Mouse (Mus musculus): ENCODE measurements around the gene AU040320. TPM values are rescaled to one million over a fixed set of nuclear protein-coding genes. Genes with fewer than 3 reads are reported as not detected.

AU040320 gene
- polyA plus RNA-seq, 1 experiment from 2014 or later = 20.2 TPM

DNA sequence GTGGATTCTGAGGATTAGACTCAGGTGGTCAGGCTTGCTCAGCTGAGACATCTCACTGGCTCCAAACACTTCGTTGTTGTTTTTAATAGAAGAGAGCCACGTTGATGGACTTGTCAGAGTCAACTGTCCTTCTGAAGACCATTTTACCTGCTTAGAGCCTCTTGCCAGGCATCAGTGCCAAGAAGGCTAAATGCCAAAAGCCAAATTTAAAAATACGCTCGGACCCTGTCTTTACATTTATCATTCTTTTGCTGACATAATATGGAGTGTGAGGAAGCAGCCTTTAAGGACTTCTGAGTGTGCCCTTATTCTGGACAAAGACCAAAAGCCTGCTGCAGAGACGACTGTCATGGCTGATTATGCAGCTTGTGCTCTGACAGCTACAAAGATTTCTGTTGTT lies 5.0 kb downstream of the AU040320 start:
- no peaks in the 10 kb centered on the region; the same call in 1 of the 2 replicates for H3K4me1 ChIP-seq (replicated peaks; ENCODE audit: control insufficient read depth, insufficient read depth)
- no peaks in the 10 kb centered on the region for H3K27me3 ChIP-seq (ENCODE audit: control insufficient read depth, insufficient read depth, low read length)
- H3K27ac ChIP-seq (replicated peaks) = no peak overlapping the region
- H3K4me3 ChIP-seq (ENCODE audit: low read depth, low read length) = no peak overlapping the region
- TF ChIP-seq EP300 (optimal IDR thresholded peaks at IDR 0.05) = no peak
- TF ChIP-seq CTCF (IDR thresholded peaks at IDR 0.05; ENCODE audit: low read depth) = no peak
- H3K36me3 ChIP-seq (ENCODE audit: control insufficient read depth, insufficient read depth, low read length) = peaks cover 4% of the 10 kb centered on the region; the same call in 1 of the 2 replicates
- no peaks in the 10 kb centered on the region for H3K9me3 ChIP-seq (ENCODE audit: control insufficient read depth, low read length)
- no peak overlapping the region for H3K9ac ChIP-seq (ENCODE audit: low read length)
- no peak for DNase-seq (ENCODE audit: low spot score)
- ATAC-seq (ENCODE audit: low FRiP score, low TSS enrichment) = no peak
- H3K4me2 ChIP-seq (replicated peaks; ENCODE audit: low read depth) = no peak overlapping the region
- WGBS = 82% methylated on average over 5 of the region's 5 CpGs

DNA sequence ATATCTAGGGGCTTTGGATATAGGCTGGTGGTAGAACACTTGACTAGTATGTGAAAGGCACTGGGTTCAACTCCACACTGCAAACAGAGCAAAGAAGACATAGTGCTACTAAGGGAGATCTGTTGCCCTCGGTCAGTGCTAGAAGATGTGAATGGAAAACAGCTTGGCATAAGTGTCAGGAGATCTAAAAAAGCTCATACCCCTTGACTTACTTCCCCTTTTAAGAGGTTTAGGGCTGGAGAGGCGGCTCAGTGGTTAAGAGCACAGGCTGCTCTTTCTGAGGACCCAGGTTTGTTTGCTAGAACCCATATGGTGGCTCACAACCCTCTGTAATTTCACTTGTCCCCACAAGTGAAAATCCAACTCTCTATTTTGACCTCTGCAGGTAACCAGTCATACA lies 6.1 kb downstream of the AU040320 start:
- WGBS = 86% methylated on average over 2 of the region's 2 CpGs
- Histone ChIP-seq H3K4me3 (ENCODE audit: low read depth, low read length) (no peak overlapping the region), H3K36me3 (ENCODE audit: control insufficient read depth, insufficient read depth, low read length) (peaks cover 4% of the 10 kb centered on the region; the same call in 1 of the 2 replicates), H3K27me3 (ENCODE audit: control insufficient read depth, insufficient read depth, low read length) (no peaks in the 10 kb centered on the region), H3K27ac (replicated peaks) (no peak overlapping the region), H3K4me2 (replicated peaks; ENCODE audit: low read depth) (no peak overlapping the region), H3K9ac (ENCODE audit: low read length) (no peak overlapping the region), H3K9me3 (ENCODE audit: control insufficient read depth, low read length) (no peaks in the 10 kb centered on the region), H3K4me1 (replicated peaks; ENCODE audit: control insufficient read depth, insufficient read depth) (no peaks in the 10 kb centered on the region; the same call in 1 of the 2 replicates)
- no peak for DNase-seq (ENCODE audit: low spot score)
- ATAC-seq (ENCODE audit: low FRiP score, low TSS enrichment) = no peak
- TF ChIP-seq EP300 (optimal IDR thresholded peaks at IDR 0.05) (no peak), CTCF (IDR thresholded peaks at IDR 0.05; ENCODE audit: low read depth) (no peak)

- Histone ChIP-seq H3K27me3 (ENCODE audit: control insufficient read depth, insufficient read depth, low read length) (no peaks in the 10 kb centered on the region), H3K27ac (replicated peaks) (peak overlapping the region; percentile 81), H3K9me3 (ENCODE audit: control insufficient read depth, low read length) (no peaks in the 10 kb centered on the region), H3K36me3 (ENCODE audit: control insufficient read depth, insufficient read depth, low read length) (peaks cover 2% of the 10 kb centered on the region; the same call in 1 of the 2 replicates), H3K4me3 (ENCODE audit: low read depth, low read length) (no peak overlapping the region), H3K9ac (ENCODE audit: low read length) (no peak overlapping the region), H3K4me1 (replicated peaks; ENCODE audit: control insufficient read depth, insufficient read depth) (no peaks in the 10 kb centered on the region), H3K4me2 (replicated peaks; ENCODE audit: low read depth) (no peak overlapping the region)
- TF ChIP-seq EP300 (optimal IDR thresholded peaks at IDR 0.05) (no peak), CTCF (IDR thresholded peaks at IDR 0.05; ENCODE audit: low read depth) (no peak)
- WGBS = 55% methylated on average over 11 of the region's 11 CpGs
- DNase-seq (ENCODE audit: low spot score) (peak; percentile 65), ATAC-seq (ENCODE audit: low FRiP score, low TSS enrichment) (peak; percentile 94)
These were observed 9.4 kb downstream of the AU040320 start for GRCm38 (mm10) chr4:126762586-126763359.

DNA sequence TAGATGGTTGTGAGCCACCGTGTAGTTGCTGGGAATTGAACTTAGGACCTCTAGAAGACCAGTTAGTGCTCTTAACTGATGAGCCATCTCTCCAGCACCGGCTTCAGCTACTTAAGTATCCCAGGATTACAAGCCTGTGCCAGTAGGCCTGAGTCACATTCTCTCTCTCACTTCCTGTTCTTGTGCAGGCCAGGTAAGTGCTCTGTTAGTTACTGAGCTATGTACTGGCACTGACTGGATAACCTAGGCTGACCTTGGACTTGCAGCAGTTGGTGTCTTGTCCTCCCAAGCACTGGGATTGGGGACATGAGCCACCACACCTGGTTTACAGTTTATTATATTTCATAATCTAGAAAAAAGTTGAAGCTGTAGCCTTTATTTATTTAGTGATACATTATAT lies 10.1 kb downstream of the AU040320 start:
- no peaks in the 10 kb centered on the region for H3K27me3 ChIP-seq (ENCODE audit: control insufficient read depth, insufficient read depth, low read length)
- H3K4me2 ChIP-seq (replicated peaks; ENCODE audit: low read depth) = no peak overlapping the region
- H3K27ac ChIP-seq (replicated peaks) = peak overlapping the region; percentile 81
- no peaks in the 10 kb centered on the region for H3K9me3 ChIP-seq (ENCODE audit: control insufficient read depth, low read length)
- no peaks in the 10 kb centered on the region for H3K4me1 ChIP-seq (replicated peaks; ENCODE audit: control insufficient read depth, insufficient read depth)
- no peak overlapping the region for H3K4me3 ChIP-seq (ENCODE audit: low read depth, low read length)
- ATAC-seq (ENCODE audit: low FRiP score, low TSS enrichment) = peak; percentile 54; the same call in 1 of the 2 replicates
- TF ChIP-seq CTCF (IDR thresholded peaks at IDR 0.05; ENCODE audit: low read depth) (no peak), EP300 (optimal IDR thresholded peaks at IDR 0.05) (no peak)
- WGBS = 57% methylated on average over 2 of the region's 2 CpGs
- H3K9ac ChIP-seq (ENCODE audit: low read length) = no peak overlapping the region
- H3K36me3 ChIP-seq (ENCODE audit: control insufficient read depth, insufficient read depth, low read length) = peaks cover 2% of the 10 kb centered on the region; the same call in 1 of the 2 replicates
- peak; percentile 17 for DNase-seq (ENCODE audit: low spot score)

DNA sequence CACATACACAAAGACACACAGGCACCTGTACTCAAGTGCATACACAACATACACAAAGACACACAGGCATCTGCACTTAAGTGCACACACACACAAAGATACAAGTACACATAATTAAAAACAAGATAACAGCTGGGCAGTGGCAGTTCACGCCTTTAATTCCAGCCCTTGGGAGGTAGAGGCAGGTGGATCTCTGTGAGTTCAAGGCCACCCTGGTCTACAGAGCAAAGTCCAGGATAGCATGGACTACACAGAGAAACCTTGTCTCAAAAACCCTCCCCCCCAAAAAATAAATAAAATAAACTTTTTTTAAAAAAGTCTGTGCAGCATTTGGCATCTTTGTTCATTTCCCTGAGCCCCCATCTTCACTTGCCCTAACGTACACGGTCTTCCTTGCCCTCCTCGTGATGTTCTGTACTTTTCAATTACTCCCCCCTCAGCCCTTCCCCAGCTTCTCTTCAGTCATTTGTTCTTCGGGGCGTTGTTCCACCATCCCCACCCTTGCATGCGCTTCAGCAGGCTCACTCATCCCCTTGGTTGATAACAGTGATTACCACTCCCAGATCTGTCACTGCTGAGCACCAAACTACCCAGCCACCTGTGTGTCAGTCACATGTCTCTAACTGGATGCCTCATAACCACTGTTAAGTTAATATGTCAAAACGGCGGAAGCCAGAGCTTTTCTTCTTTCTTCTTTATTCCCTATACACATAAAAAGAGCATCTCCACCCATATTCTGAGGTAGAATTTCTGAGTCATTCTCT lies 16.6 kb downstream of the AU040320 start:
- Histone ChIP-seq H3K27me3 (ENCODE audit: control insufficient read depth, insufficient read depth, low read length) (no peaks in the 10 kb centered on the region), H3K27ac (replicated peaks) (no peak overlapping the region), H3K36me3 (ENCODE audit: control insufficient read depth, insufficient read depth, low read length) (no peaks in the 10 kb centered on the region; the same call in 1 of the 2 replicates), H3K4me1 (replicated peaks; ENCODE audit: control insufficient read depth, insufficient read depth) (no peaks in the 10 kb centered on the region), H3K4me3 (ENCODE audit: low read depth, low read length) (no peak overlapping the region), H3K9me3 (ENCODE audit: control insufficient read depth, low read length) (no peaks in the 10 kb centered on the region), H3K9ac (ENCODE audit: low read length) (no peak overlapping the region), H3K4me2 (replicated peaks; ENCODE audit: low read depth) (no peak overlapping the region)
- no peak for DNase-seq (ENCODE audit: low spot score)
- TF ChIP-seq EP300 (optimal IDR thresholded peaks at IDR 0.05) = no peak
- TF ChIP-seq CTCF (IDR thresholded peaks at IDR 0.05; ENCODE audit: low read depth) = no peak
- ATAC-seq (ENCODE audit: low FRiP score, low TSS enrichment) = peak; percentile 32; the same call in 1 of the 2 replicates
- 57% methylated on average over 9 of the region's 9 CpGs for WGBS

Data from stomach, postnatal 0 days (tissue).